In the genomic region with DNA sequence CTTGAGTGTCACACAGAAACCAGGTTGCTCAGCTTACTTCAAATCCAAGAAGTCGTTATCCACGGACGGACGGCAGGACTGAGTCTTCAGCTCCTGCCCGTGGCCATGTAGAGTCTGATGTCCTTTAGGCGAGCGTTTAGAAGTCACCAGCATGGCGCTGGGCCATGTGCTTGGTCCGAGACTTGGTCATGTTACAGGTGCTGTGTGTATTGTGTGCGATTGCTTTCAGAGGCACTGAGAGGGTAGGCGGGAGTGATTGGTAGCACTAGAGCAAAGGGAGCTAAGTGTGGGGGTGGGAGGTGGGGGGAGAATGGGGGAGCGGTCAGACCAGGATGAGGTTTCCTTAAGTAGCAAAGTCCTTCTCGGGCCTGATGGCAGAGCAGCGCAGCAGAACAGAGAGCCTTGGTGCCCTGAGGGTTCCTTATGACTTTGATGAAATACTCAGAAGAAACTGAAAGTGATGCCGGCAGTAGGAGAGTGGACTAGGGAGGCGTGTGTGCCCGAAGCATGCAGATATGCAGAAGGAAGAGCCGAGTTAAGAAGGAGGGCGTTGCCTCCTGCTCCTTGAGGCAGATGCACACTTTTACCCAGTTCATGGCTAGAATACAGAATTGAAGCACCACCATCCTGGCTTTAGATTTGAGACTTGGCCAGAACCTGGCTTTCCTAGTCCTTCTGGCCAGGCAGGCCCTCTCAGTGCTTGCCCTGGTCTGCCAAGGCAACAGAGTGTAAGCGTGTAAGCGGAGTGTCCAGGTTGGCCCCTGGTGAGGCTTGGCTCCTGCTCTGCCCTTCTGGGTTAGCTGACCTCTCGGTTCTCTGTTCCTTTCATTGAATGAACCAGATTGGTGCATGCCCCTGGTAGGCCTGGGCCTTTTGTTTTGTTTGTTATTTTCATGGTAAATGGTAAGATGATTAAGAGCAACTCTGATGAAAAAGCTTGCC, we compare ENCODE assay signal across 9 mouse cellular contexts. TPM values are rescaled to one million over a fixed set of nuclear protein-coding genes. Genes with fewer than 3 reads are reported as not detected.
DNase-seq lines count a peak whose midpoint lies in the region.
"Had no signal": no experiment of that assay in that cellular context is flagged by ENCODE, and none has a peak within 500 bp of the region (broad histone marks: within the 10 kb centered on the region; RNA-seq: fewer than 3 reads in every experiment).

No protein-coding gene starts in this region.

- WGBS in heart, embryonic 10.5 days: 80% methylated on average over 22 of the region's 22 CpGs

- DNase-seq in heart, embryonic 10.5 days (ENCODE audit: low spot score): no peak
- no peak for DNase-seq in heart, postnatal 4 days
- DNase-seq in CD4-positive helper T cell, adult 2 months (ENCODE audit: low read depth, low spot score): peak; percentile 78
- DNase-seq in cerebellum, adult 9-10 months: peak; percentile 92
- DNase-seq in kidney, postnatal 10 days: peak; percentile 24
- DNase-seq in splenic B cell, adult 2 months (ENCODE audit: low read depth, low spot score): peak; percentile 61
- DNase-seq in layer of hippocampus, postnatal 14 days (ENCODE audit: low spot score in 2 of 2): no peak
- DNase-seq in embryo, embryonic 10 days (ENCODE audit: low spot score): no peak

- H3K27ac ChIP-seq in heart, embryonic 10.5 days: peak overlapping the region; percentile 83

- peaks cover 82% of the 10 kb centered on the region for H3K4me1 ChIP-seq in heart, embryonic 10.5 days

- no peaks in the 10 kb centered on the region for H3K9me3 ChIP-seq in heart, embryonic 10.5 days

- no peaks in the 10 kb centered on the region for H3K27me3 ChIP-seq in heart, embryonic 10.5 days (ENCODE audit: insufficient read depth, poor library complexity, severe bottlenecking)
- no peaks in the 10 kb centered on the region for H3K27me3 ChIP-seq in splenic B cell, adult 2 months (ENCODE audit: control insufficient read depth, insufficient read depth, low read length, poor library complexity, severe bottlenecking)
- H3K27me3 ChIP-seq: Patski had no signal

- peaks cover 5% of the 10 kb centered on the region for H3K36me3 ChIP-seq in heart, embryonic 10.5 days
- peaks cover 1% of the 10 kb centered on the region; the same call in 1 of the 2 replicates for H3K36me3 ChIP-seq in splenic B cell, adult 2 months (ENCODE audit: control insufficient read depth, insufficient read depth, low read length, poor library complexity, severe bottlenecking)

- H3K4me3 ChIP-seq in heart, embryonic 10.5 days: no peak overlapping the region

RNA-seq across cellular contexts. Expression of a gene that starts 51.6 kb away (rescaled TPM):
- 136 and 146 TPM in 2 replicates for polyA plus RNA-seq in heart, embryonic 10.5 days (2016; fragmentation: Nextera tagmentation; extraction: Ambion mirVana)
- 100 to 1,000 TPM; 126 to 128 TPM for total RNA-seq in heart, postnatal 4 days (2021)
- 100 to 1,000 TPM; 250 to 255 TPM for total RNA-seq in layer of hippocampus, postnatal 14 days (2021)

Comparison
In these comparisons a context has a peak if more than half of its experiments do, and no peak if none do; other contexts are left out.
1. DNase-seq: peak in CD4-positive helper T cell, adult 2 months (single experiment), cerebellum, adult 9-10 months (single experiment), kidney, postnatal 10 days (single experiment) and splenic B cell, adult 2 months (single experiment); none in heart, embryonic 10.5 days (single experiment), heart, postnatal 4 days (single experiment), layer of hippocampus, postnatal 14 days (0 of 2) and embryo, embryonic 10 days (single experiment).